14 mouse cellular contexts compared by ENCODE assay signal in the genomic region with DNA sequence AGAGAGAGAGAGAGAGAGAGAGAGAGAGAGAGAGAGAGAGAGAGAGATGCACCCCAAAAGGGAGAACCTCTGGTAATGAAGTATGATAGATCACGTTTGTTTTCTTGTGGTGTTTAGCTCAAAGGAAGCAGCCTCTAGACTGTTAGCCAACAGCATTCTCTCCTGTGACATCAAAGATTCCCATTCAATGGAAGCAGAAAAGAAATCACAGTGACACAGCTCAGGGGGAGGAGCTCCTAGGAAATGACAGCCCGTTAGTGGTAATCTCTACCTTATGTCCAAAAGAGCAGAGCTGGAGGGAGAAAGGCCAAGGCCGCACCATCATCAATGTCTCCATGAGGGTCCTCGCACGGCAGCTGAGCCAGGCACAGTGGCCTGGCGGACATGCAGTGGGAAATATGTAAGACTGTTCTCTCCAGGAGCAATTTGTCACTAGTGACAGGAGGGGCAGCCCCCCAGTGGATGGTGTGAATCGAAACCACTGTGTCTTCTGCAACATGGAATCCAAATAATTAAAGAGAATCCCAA.
A peak's percentile ranks its signal among the peaks of the same experiment; 100 is the strongest.
DNase-seq lines count a peak whose midpoint lies in the region; ATAC-seq lines count a peak whose summit lies in the region.
"Had no signal": no experiment of that assay in that cellular context is flagged by ENCODE, and none has a peak within 500 bp of the region (broad histone marks: within the 10 kb centered on the region; RNA-seq: fewer than 3 reads in every experiment).

No protein-coding gene starts in this region.

- peak overlapping the region; percentile 18; the same call in 1 of the 2 replicates for H3K4me2 ChIP-seq in forebrain, embryonic 11.5 days (ENCODE audit: low read depth, low read length, severe bottlenecking)
- no peak overlapping the region for H3K4me2 ChIP-seq in hindbrain, embryonic 13.5 days
- no peak overlapping the region for H3K4me2 ChIP-seq in midbrain, embryonic 16.5 days (ENCODE audit: low read length)
- H3K4me2 ChIP-seq: hindbrain, embryonic 15.5 days had no signal

- no peaks in the 10 kb centered on the region for H3K27me3 ChIP-seq in forebrain, embryonic 11.5 days (ENCODE audit: control insufficient read depth, insufficient read depth, low read length)
- no peaks in the 10 kb centered on the region for H3K27me3 ChIP-seq in hindbrain, embryonic 13.5 days
- no peaks in the 10 kb centered on the region for H3K27me3 ChIP-seq in midbrain, embryonic 16.5 days (ENCODE audit: control insufficient read depth, insufficient read depth, low read depth, low read length)
- H3K27me3 ChIP-seq: hindbrain, embryonic 15.5 days had no signal

- peak overlapping the region; percentile 76 for H3K27ac ChIP-seq in forebrain, embryonic 11.5 days (ENCODE audit: low read depth, low read length)
- peak overlapping the region; percentile 66; the same call in 1 of the 2 replicates for H3K27ac ChIP-seq in hindbrain, embryonic 13.5 days
- peak overlapping the region; percentile 30 for H3K27ac ChIP-seq in midbrain, embryonic 16.5 days (ENCODE audit: low read length)
- H3K27ac ChIP-seq: hindbrain, embryonic 15.5 days had no signal

- peak; percentile 48 for ATAC-seq in forebrain, embryonic 11.5 days (replicated peaks; ENCODE audit: low FRiP score)
- peak; percentile 63; the same call in 1 of the 2 replicates for ATAC-seq in hindbrain, embryonic 13.5 days (ENCODE audit: low FRiP score)
- ATAC-seq in midbrain, embryonic 16.5 days = peak; percentile 9; the same call in 1 of the 2 replicates
- no peak for ATAC-seq in activated CD4-positive, CD25-positive, alpha-beta regulatory T cell, adult 4 months

- H3K4me1 ChIP-seq in forebrain, embryonic 11.5 days (replicated peaks; ENCODE audit: control insufficient read depth, insufficient read depth, low read length) = peaks cover 17% of the 10 kb centered on the region
- peaks cover 26% of the 10 kb centered on the region for H3K4me1 ChIP-seq in hindbrain, embryonic 13.5 days (replicated peaks)
- H3K4me1 ChIP-seq in midbrain, embryonic 16.5 days (ENCODE audit: control insufficient read depth, insufficient read depth, low read length) = peaks cover 15% of the 10 kb centered on the region

- WGBS in forebrain, embryonic 11.5 days = 24% methylated on average over 7 of the region's 7 CpGs
- 27% methylated on average over 7 of the region's 7 CpGs for WGBS in hindbrain, embryonic 13.5 days
- WGBS in midbrain, embryonic 16.5 days = 30% methylated on average over 7 of the region's 7 CpGs

- H3K36me3 ChIP-seq in forebrain, embryonic 11.5 days (ENCODE audit: control insufficient read depth, insufficient read depth, low read length) = no peaks in the 10 kb centered on the region
- H3K36me3 ChIP-seq in hindbrain, embryonic 13.5 days = no peaks in the 10 kb centered on the region
- no peaks in the 10 kb centered on the region for H3K36me3 ChIP-seq in midbrain, embryonic 16.5 days (ENCODE audit: control insufficient read depth, insufficient read depth, low read length)
- H3K36me3 ChIP-seq: hindbrain, embryonic 15.5 days had no signal

- no peak overlapping the region for H3K4me3 ChIP-seq in forebrain, embryonic 11.5 days (ENCODE audit: low read depth, low read length)
- H3K4me3 ChIP-seq in hindbrain, embryonic 13.5 days = no peak overlapping the region
- H3K4me3 ChIP-seq in midbrain, embryonic 16.5 days (ENCODE audit: low read depth, low read length) = no peak overlapping the region
- H3K4me3 ChIP-seq: erythroblast, embryonic 14.5 days; hindbrain, embryonic 15.5 days had no signal

- peak; percentile 54 for DNase-seq in embryo, embryonic 10.5 days (ENCODE audit: low spot score)
- DNase-seq in forebrain, embryonic 11.5 days (ENCODE audit: low spot score) = peak; percentile 59
- DNase-seq in natural killer cell, adult 2 months (ENCODE audit: low spot score in 2 of 2) = no peak
- no peak for DNase-seq in layer of hippocampus, adult 8-10 months (ENCODE audit: low spot score in 2 of 2)
- DNase-seq: adrenal gland, adult 8-10 months; cerebellum, adult 2 months; kidney, adult 8-10 months; lung, adult 18-20 months; lung, postnatal 36 days had no signal

- H3K9me3 ChIP-seq in forebrain, embryonic 11.5 days (ENCODE audit: control insufficient read depth, low read length) = no peaks in the 10 kb centered on the region
- H3K9me3 ChIP-seq in hindbrain, embryonic 13.5 days = no peaks in the 10 kb centered on the region
- H3K9me3 ChIP-seq in midbrain, embryonic 16.5 days (replicated peaks; ENCODE audit: control insufficient read depth, low read length, poor library complexity, severe bottlenecking) = no peaks in the 10 kb centered on the region
- H3K9me3 ChIP-seq: hindbrain, embryonic 15.5 days had no signal

- H3K9ac ChIP-seq in forebrain, embryonic 11.5 days (ENCODE audit: low read length) = no peak overlapping the region
- no peak overlapping the region for H3K9ac ChIP-seq in hindbrain, embryonic 13.5 days
- H3K9ac ChIP-seq in midbrain, embryonic 16.5 days (ENCODE audit: low read depth, low read length) = no peak overlapping the region
- H3K9ac ChIP-seq: hindbrain, embryonic 15.5 days had no signal

Comparison
In these comparisons a context has a peak if more than half of its experiments do, and no peak if none do; other contexts are left out.
1. DNase-seq: peak in embryo, embryonic 10.5 days (single experiment) and forebrain, embryonic 11.5 days (single experiment); none in natural killer cell, adult 2 months (0 of 2) and layer of hippocampus, adult 8-10 months (0 of 2).
2. Peak in every context shown above with its lines, with median percentiles within 50 percentile points of each other: H3K27ac ChIP-seq.